Mouse (Mus musculus) ES-E14 (cell line): ENCODE data around the gene Cbln1. TPM values are rescaled to one million over a fixed set of nuclear protein-coding genes. Genes with fewer than 3 reads are reported as not detected.
A peak's percentile ranks its signal among the peaks of the same experiment; 100 is the strongest.

Source experiments
- DNase-seq: peaks from one replicate; pipeline ENCODE4 v3.0.0-alpha.2; 2013; ENCODE audit warnings: low read depth, low spot score
- H3K27ac ChIP-seq: 2 replicates; pipeline ENCODE4 v1.5.1; 2012; ENCODE audit warnings: low read depth, mild to moderate bottlenecking, low read length, moderate library complexity, mixed read lengths; ENCODE audit not compliant: poor library complexity, insufficient read depth, severe bottlenecking
- H3K36me3 ChIP-seq: 2 replicates; pipeline ENCODE4 v1.6.1; 2012; ENCODE audit warnings: mild to moderate bottlenecking, low read length, moderate library complexity, mixed read lengths; ENCODE audit not compliant: control insufficient read depth, poor library complexity, insufficient read depth, severe bottlenecking
- H3K4me1 ChIP-seq, 2 experiments: fragments of 150-350 bp in 1 of 2; sonication (generic) in 1 of 2; 2 replicates each; pipeline ENCODE4 v1.6.1; 2012; ENCODE audit warnings: low read length in 2 of 2, mild to moderate bottlenecking in 1 of 2, mixed read lengths in 1 of 2; ENCODE audit not compliant: control insufficient read depth in 2 of 2, insufficient read depth in 2 of 2, poor library complexity in 1 of 2
- H3K4me3 ChIP-seq, 2 experiments: fragments of 150-350 bp in 1 of 2; sonication (generic) in 1 of 2; 2 replicates each; pipeline ENCODE4 v1.5.1; 2012; ENCODE audit warnings: low read length in 2 of 2, low read depth in 1 of 2, mild to moderate bottlenecking in 1 of 2, mixed read lengths in 1 of 2; ENCODE audit not compliant: insufficient read depth in 1 of 2, poor library complexity in 1 of 2, severe bottlenecking in 1 of 2
- H3K9ac ChIP-seq: 2 replicates; pipeline ENCODE4 v1.6.1; 2012; ENCODE audit warnings: low read depth, mild to moderate bottlenecking, low read length, mixed read lengths; ENCODE audit not compliant: poor library complexity, insufficient read depth, severe bottlenecking
- H3K9me3 ChIP-seq: fragments of 150-350 bp; sonication (generic); 2 replicates; pipeline ENCODE4 v1.6.1; 2012; ENCODE audit warnings: low read depth, mild to moderate bottlenecking, low read length; ENCODE audit not compliant: control insufficient read depth, insufficient read depth
- CHD2 ChIP-seq: IDR thresholded peaks from 2 replicates; pipeline ENCODE4 v1.6.1; 2014; ENCODE audit warnings: mild to moderate bottlenecking, low read depth, low read length, inconsistent platforms
- HCFC1 ChIP-seq: IDR thresholded peaks from 2 replicates; pipeline ENCODE4 v1.6.1; 2012; ENCODE audit warnings: low read length, inconsistent platforms, borderline replicate concordance; ENCODE audit not compliant: insufficient read depth
- MAFK ChIP-seq: IDR thresholded peaks from 2 replicates; pipeline ENCODE4 v1.6.1; 2014; ENCODE audit warnings: mild to moderate bottlenecking, low read depth, low read length, inconsistent platforms; ENCODE audit not compliant: insufficient read depth
- ZC3H11A ChIP-seq: IDR thresholded peaks from 2 replicates; pipeline ENCODE4 v1.6.1; 2012; ENCODE audit warnings: low read depth, mild to moderate bottlenecking, inconsistent platforms, low read length, borderline replicate concordance
- ZNF384 ChIP-seq: IDR thresholded peaks from 2 replicates; pipeline ENCODE4 v1.6.1; 2012; ENCODE audit warnings: low read depth, low read length, inconsistent platforms
- in situ Hi-C, 2 experiments: fragments of 600-800 bp; cut with MboI; formaldehyde crosslinking; loops; one replicate each; pipeline ENCODE4 v1.15.1; 2025; ENCODE audit warnings: low sequenced_read_pairs in 2 of 2, inconsistent platforms in 1 of 2; ENCODE audit not compliant: unreplicated experiment in 2 of 2
- total RNA-seq: library from RNA; depleted of rRNA; stranded (reverse); fragments of 300-350 nt; gene quantifications from 2 replicates; pipeline ENCODE4 v1.2.3, GENCODE M21; 2012

The Cbln1 gene
- total RNA-seq, 1 experiment = 3.6 TPM

DNA sequence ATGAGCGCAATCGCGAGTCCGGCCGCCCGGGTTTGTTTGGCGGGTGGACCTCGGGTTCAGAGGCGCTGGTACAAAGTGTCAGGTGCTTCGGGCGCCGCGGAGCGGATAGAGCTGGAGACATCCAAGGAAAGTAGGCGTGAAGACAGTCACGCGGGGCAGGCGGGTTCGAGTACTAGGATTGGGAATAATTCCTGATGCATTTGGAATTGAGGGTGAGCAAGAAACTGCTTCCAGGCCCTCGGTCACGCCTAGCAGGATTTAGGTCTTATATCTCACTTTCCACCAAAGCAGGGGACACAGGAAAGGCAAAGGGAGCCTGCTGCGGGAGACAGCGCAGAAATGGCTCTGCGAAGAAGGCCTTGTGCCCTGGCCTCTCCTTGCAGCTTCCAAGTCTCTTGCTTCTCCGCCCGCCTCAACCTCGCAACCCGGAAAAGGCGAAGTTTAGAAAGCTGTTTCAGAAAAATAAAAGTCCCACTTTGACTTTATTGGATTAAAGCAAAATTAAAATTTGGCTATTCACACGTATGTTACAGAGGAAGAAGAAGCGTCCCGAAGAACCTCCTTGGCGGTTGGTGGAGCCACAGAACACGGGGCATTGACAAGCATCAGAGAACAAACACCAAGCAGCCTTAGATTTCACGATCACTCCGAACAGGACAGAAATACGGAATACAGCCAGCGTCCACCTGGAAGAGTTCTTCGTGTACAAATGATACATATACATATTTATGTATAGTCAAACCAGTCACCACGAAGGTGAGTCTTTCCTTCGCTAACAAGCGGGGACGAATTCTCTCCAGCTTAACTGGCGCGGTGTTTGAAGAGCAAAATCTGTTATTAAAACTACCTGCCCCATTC is 3.2 kb downstream of the Cbln1 start:
- Histone ChIP-seq H3K9ac (no peak overlapping the region), H3K9me3 (no peaks in the 10 kb centered on the region)

DNA sequence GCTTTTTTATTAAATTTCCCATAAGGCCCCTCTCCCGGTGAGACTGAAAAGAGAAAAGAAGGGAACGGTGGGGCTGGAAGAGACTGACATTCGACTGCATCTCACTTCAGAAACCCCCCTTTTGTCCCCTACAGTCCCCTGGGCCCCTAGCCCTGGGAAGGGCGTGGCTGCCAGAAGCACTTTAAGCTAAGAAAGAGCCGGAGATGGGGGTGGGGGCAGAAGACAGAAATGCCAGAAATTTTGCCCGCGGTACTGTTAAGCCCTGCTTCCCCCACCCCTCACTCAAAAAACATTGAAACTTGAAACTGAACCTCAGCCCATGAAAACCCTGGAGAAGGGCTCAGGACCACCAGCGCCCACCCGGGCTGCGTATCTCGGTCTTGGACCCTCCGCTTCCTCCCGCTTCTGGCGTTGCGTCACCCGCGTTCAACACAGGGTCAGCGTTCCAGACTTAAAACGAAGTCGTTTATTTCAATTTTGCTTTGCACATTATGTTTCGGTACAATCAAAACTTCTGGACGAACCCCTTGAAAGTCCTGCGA is 3.9 kb downstream of the Cbln1 start:
- DNase-seq = no peak
- in situ Hi-C loops = no loop called here
- TF ChIP-seq HCFC1 = no peak
- TF ChIP-seq ZC3H11A = no peak
- no peak for TF ChIP-seq MAFK
- no peak for TF ChIP-seq CHD2
- no peak for TF ChIP-seq ZNF384
- H3K9me3 ChIP-seq = no peaks in the 10 kb centered on the region
- H3K4me3 ChIP-seq = peak overlapping the region; percentile 7 to 9; a peak in 2 of 4 replicates
- no peaks in the 10 kb centered on the region for H3K36me3 ChIP-seq
- no peak overlapping the region for H3K9ac ChIP-seq
- H3K4me1 ChIP-seq = peaks cover 0 to 4% of the 10 kb centered on the region in 2 experiments; a peak in 3 of 4 replicates
- no peak overlapping the region for H3K27ac ChIP-seq

More for the DNA sequence above, 3.2 kb downstream of the Cbln1 start:
- in situ Hi-C loops = no loop called here
- no peaks in the 10 kb centered on the region for H3K36me3 ChIP-seq
- no peak for DNase-seq
- peaks cover 0 to 6% of the 10 kb centered on the region in 2 experiments; a peak in 3 of 4 replicates for H3K4me1 ChIP-seq
- H3K27ac ChIP-seq = no peak overlapping the region
- TF ChIP-seq HCFC1 (no peak), MAFK (no peak), CHD2 (no peak), ZNF384 (no peak)
- H3K4me3 ChIP-seq = peak overlapping the region; percentile 7 to 9; a peak in 1 of 4 replicates

DNA sequence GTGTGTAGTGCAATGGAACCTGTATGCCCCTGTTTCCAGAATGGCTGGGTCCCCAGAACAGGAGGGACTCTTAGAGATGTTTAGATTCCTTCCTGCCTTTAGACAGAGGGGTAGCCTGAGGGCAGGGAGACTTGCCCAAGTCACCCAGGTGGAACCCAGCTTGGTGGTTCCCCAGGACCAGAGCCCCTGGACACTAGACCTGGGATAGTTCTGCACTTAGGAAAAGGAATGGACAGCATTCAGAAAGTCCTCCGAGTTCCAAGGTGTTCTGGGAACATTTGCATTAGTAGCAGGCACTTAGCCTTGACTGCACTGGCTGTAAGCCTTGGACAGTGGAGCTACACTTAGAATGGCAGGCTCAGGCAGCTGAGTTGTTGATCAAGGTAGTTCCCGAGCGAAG is 4.5 kb downstream of the Cbln1 start:
- no peak for DNase-seq
- TF ChIP-seq HCFC1 = no peak
- TF ChIP-seq CHD2 = no peak
- no peak for TF ChIP-seq ZC3H11A
- no peak for TF ChIP-seq ZNF384
- Histone ChIP-seq H3K4me3 (no peak overlapping the region), H3K9me3 (no peaks in the 10 kb centered on the region), H3K27ac (no peak overlapping the region), H3K36me3 (no peaks in the 10 kb centered on the region), H3K4me1 (peaks cover 0 to 4% of the 10 kb centered on the region in 2 experiments; a peak in 3 of 4 replicates), H3K9ac (no peak overlapping the region)
- in situ Hi-C loops = no loop called here

DNA sequence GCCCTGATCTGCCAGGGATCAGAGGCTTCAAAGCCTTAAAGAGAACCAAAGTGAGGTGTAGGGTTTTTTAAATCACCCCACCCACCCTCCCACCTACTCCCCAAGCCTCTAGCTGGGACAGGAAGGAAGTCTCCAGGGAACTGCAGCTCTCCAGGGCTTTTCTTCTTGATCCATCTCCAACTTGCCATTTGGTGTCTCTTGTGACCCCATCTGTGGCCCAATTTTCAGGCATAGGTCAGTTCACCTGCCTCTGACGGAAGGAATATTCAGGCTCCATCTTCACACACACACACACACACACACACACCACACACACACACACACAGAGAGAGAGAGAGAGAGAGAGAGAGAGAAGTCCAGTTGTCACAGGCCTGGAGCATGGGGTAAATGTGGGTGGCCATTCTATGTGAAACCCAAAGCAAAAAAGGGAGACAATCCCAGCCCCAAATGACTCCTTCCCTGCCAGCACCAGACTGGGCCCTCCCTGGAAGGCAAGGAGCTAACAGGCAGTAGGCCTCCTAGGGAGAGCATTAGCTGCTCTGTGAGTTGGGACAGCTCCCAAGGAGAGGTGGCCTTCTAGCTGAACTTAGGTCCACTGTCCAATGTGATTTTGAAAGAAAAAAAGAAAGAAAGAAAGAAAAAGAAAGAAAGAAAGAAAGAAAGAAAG is 5.3 kb downstream of the Cbln1 start:
- H3K9ac ChIP-seq = no peak overlapping the region
- peaks cover 0 to 4% of the 10 kb centered on the region in 2 experiments; a peak in 3 of 4 replicates for H3K4me1 ChIP-seq
- in situ Hi-C loops = no loop called here
- H3K36me3 ChIP-seq = no peaks in the 10 kb centered on the region
- H3K9me3 ChIP-seq = no peaks in the 10 kb centered on the region
- H3K4me3 ChIP-seq = no peak overlapping the region
- no peak overlapping the region for H3K27ac ChIP-seq
- no peak for DNase-seq
- no peak for TF ChIP-seq HCFC1
- TF ChIP-seq MAFK = no peak
- no peak for TF ChIP-seq ZNF384
- no peak for TF ChIP-seq ZC3H11A
- no peak for TF ChIP-seq CHD2
